Mouse (Mus musculus) heart, adult 2 months (tissue): ENCODE measurements around the gene Snap29. TPM values are rescaled to one million over a fixed set of nuclear protein-coding genes. Genes with fewer than 3 reads are reported as not detected.
A peak's percentile ranks its signal among the peaks of the same experiment; 100 is the strongest.

Experiments
- DNase-seq, 2 experiments: peaks; one replicate each; pipeline ENCODE4 v3.0.0; 2021
- H3K27ac ChIP-seq: fragments of 200-600 bp; 2 replicates; pipeline ENCODE4 v1.8.1; 2022
- H3K27me3 ChIP-seq: fragments of 200-500 bp; 2 replicates; pipeline ENCODE4 v1.6.1; 2012; ENCODE audit warnings: mild to moderate bottlenecking, low read length, inconsistent platforms, mixed read lengths; ENCODE audit not compliant: control insufficient read depth, insufficient read depth
- H3K36me3 ChIP-seq: fragments of 200-500 bp; 2 replicates; pipeline ENCODE4 v1.6.1; 2012; ENCODE audit warnings: low read length, inconsistent platforms; ENCODE audit not compliant: control insufficient read depth, insufficient read depth
- H3K4me1 ChIP-seq: fragments of 200-500 bp; 2 replicates; pipeline ENCODE4 v1.6.1; 2011; ENCODE audit warnings: low read length; ENCODE audit not compliant: control insufficient read depth, insufficient read depth
- H3K4me3 ChIP-seq: fragments of 200-600 bp; 2 replicates; pipeline ENCODE4 v1.8.1; 2022
- H3K79me2 ChIP-seq: fragments of 200-500 bp; replicated peaks from 2 replicates; pipeline ENCODE4 v1.6.1; 2012; ENCODE audit warnings: mild to moderate bottlenecking, inconsistent platforms, low read length, moderate library complexity, mixed read lengths; ENCODE audit not compliant: control insufficient read depth, insufficient read depth
- H3K9ac ChIP-seq: fragments of 200-500 bp; 2 replicates; pipeline ENCODE4 v1.6.1; 2012; ENCODE audit warnings: low read depth, mild to moderate bottlenecking, control low read depth, inconsistent platforms, low read length, mixed read lengths
- CTCF ChIP-seq: fragments of 200-600 bp; IDR thresholded peaks from 2 replicates; pipeline ENCODE4 v1.8.1; 2022; ENCODE audit warnings: antibody characterized with exemption, mild to moderate bottlenecking, moderate library complexity
- EP300 ChIP-seq: fragments of 200-500 bp; IDR thresholded peaks from 2 replicates; pipeline ENCODE4 v1.6.1; 2011; ENCODE audit warnings: low read depth, low read length, control low read depth; ENCODE audit not compliant: insufficient read depth
- POLR2A ChIP-seq: fragments of 200-500 bp; IDR thresholded peaks from 2 replicates; pipeline ENCODE4 v1.6.1; 2011; ENCODE audit warnings: mild to moderate bottlenecking, low read depth, low read length, control low read depth; ENCODE audit not compliant: insufficient read depth
- WGBS: fragments of 180-500 bp; shearing (Covaris S2); methylation state at CpG from one replicate; pipeline ENCODE4 v1.1.7; 2018; 5-methylcytosine and 5-hydroxymethylcytosine counted together
- intact Hi-C: fragments of 180-260 bp; cut with DNase I; formaldehyde crosslinking; loops from one replicate; pipeline ENCODE4 v1.15.1; 2025
- long read RNA-seq: library from polyadenylated mRNA; stranded (forward); transcript quantifications from one replicate; pipeline ENCODE4 v2.0.0, GENCODE M21; 2021
- polyA plus RNA-seq: library from polyadenylated mRNA; depleted of rRNA; stranded (reverse); fragments of >200 nt; gene quantifications from 2 replicates; pipeline ENCODE4 v1.2.3, GENCODE M21; 2012; rRNA removed
- total RNA-seq, 2 experiments: library from RNA; stranded (reverse); gene quantifications; 2 replicates each; pipeline ENCODE4 v1.2.3; 2021

The Snap29 gene
- total RNA-seq (10 to 100 TPM; 15.5 to 17.0 TPM), polyA plus RNA-seq (5.0 and 8.1 TPM in 2 replicates)
- long read RNA-seq, partial matches to known transcripts, result 0 of 4 reads
- long read RNA-seq, other reads (novel, unspliced or antisense), result 0 of 4 reads

DNA sequence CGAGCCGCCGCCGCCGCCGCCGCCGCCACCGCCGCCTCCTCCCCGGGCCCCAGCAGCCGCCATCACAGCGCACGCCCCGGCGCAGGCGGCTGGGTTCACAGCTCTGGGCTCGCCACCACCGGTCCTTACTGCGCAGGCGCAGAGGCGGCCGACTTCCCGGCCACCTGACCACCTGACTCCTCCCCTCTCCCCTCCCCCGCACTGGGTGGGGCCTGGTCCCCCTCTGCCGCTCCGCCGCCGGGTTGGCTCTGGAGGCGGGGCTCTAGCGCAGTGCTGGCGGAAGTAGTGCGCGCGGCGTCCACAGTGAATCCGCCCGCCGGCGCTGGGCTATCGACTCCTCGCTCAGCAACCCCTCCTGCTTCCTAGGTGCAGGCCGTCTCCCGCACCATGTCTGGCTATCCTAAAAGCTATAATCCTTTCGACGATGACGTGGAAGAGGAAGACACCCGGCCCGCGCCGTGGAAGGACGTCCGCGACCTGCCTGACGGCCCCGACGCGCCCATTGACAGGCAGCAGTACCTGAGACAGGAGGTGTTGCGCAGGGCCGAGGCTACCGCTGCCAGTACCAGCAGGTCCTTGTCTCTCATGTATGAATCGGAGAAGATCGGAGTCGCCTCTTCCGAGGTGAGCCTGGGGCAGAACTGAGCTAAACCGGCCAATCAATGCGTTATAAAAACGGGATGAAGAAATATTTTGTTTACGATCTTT is at the start of gene Snap29, which contains the start of gene Pi4ka:
TSS of gene Snap29 (plus strand) at position 251 of the 708 bp plus-strand sequence.
TSS of gene Pi4ka (minus strand) at position 579 of the 708 bp plus-strand sequence.
- Histone ChIP-seq H3K36me3 (no peaks in the 10 kb centered on the region), H3K79me2 (peaks cover 5% of the 10 kb centered on the region; the same call in 1 of the 2 replicates), H3K4me3 (peak within 1 kb of the TSS; percentile 76), H3K4me1 (peaks cover 12% of the 10 kb centered on the region), H3K27ac (peak within 1 kb of the TSS; percentile 89), H3K27me3 (no peaks in the 10 kb centered on the region), H3K9ac (peak within 1 kb of the TSS; percentile 84)
- TF ChIP-seq CTCF (no peak), POLR2A (peak; percentile 74)
- intact Hi-C loops, result loop anchor here (1.0 to 5.0 kb wide), 4 partner anchors 27 to 316 kb away; partner anchors contain the start of gene Thap7
- WGBS, result under 1% methylated on average over 60 of the region's 69 CpGs
- peak; percentile 100 for DNase-seq

DNA sequence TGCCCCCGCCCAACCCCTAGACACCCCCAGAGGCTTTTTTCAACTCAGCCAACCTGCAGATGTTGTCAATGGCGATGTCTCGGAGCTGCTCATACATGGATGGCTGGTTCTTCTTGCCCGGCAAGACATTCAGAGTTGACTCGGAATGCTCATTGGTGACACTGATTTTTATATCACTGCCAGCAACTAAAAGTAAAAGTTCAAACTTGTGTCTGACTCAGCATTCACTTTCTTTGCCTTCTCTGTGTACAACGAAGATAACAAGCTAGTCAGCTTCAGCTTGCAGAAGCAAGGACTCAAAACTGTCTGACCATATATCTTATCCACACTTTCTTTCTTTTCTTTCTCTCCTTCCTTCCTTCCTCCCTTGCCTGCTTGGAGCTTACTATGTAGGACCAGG is 49.8 kb upstream of the Snap29 start:
- no peak for DNase-seq
- Histone ChIP-seq H3K36me3 (no peaks in the 10 kb centered on the region), H3K9ac (no peak overlapping the region), H3K4me3 (no peak overlapping the region), H3K4me1 (no peaks in the 10 kb centered on the region), H3K79me2 (no peaks in the 10 kb centered on the region), H3K27me3 (no peaks in the 10 kb centered on the region), H3K27ac (no peak overlapping the region)
- no peak for TF ChIP-seq EP300
- TF ChIP-seq POLR2A, result no peak
- TF ChIP-seq CTCF, result no peak
- intact Hi-C loops, result no loop called here
- WGBS, result 89% methylated on average over 6 of the region's 6 CpGs

DNA sequence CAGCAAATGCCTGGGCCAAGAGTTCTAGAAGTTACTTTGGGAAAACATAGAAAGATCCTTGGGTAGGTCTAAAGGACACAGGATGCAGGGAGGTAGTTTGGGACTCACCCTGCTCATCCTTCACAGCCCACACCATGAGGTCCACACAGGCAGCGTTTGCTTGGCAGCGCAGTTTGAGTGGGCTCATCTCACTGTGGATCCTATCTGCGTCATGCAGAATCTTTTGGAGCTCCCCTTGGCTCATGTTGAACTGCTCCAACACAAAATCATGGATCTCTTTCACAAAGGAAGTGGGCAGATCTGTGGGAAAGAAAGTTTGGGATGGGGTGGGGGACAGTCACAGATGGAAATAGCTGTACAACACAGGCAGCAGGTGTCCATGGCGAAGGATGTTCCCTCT is 47.0 kb upstream of the Snap29 start:
- H3K79me2 ChIP-seq, result no peaks in the 10 kb centered on the region
- H3K27ac ChIP-seq, result no peak overlapping the region
- no peak overlapping the region for H3K4me3 ChIP-seq
- DNase-seq, result no peak
- no peaks in the 10 kb centered on the region for H3K27me3 ChIP-seq
- TF ChIP-seq POLR2A (no peak), EP300 (no peak), CTCF (no peak)
- no peaks in the 10 kb centered on the region for H3K4me1 ChIP-seq
- H3K9ac ChIP-seq, result no peak overlapping the region
- 93% methylated on average over 4 of the region's 4 CpGs for WGBS
- no peaks in the 10 kb centered on the region; the same call in 1 of the 2 replicates for H3K36me3 ChIP-seq
- intact Hi-C loops, result no loop called here

DNA sequence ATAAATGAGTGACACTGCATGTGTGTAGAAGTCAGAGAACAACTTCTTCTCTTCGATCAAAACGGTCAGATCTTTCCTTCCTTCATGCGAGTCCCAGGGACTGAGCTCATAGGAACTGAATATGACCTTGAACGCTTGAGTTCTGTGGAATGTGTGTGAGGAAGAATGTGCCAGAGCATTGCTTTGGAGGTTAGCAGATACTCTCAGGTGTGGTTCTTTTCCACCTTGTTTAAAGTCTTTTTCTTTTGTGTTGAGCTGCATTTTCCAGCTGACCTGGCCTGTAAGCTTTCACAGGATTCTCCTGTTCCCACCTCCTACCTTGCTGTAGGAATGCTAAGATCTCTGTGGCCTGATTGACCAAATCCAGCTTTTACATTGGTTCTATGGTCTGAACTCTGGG is 23.5 kb upstream of the Snap29 start:
- intact Hi-C loops, result no loop called here
- Histone ChIP-seq H3K36me3 (no peaks in the 10 kb centered on the region), H3K27me3 (no peaks in the 10 kb centered on the region), H3K4me1 (no peaks in the 10 kb centered on the region; the same call in 1 of the 2 replicates), H3K4me3 (no peak overlapping the region), H3K79me2 (no peaks in the 10 kb centered on the region), H3K9ac (no peak overlapping the region), H3K27ac (no peak overlapping the region)
- DNase-seq, result no peak
- no peak for TF ChIP-seq CTCF
- 65% methylated on average over 4 of the region's 4 CpGs for whole genome bisulfite sequencing

DNA sequence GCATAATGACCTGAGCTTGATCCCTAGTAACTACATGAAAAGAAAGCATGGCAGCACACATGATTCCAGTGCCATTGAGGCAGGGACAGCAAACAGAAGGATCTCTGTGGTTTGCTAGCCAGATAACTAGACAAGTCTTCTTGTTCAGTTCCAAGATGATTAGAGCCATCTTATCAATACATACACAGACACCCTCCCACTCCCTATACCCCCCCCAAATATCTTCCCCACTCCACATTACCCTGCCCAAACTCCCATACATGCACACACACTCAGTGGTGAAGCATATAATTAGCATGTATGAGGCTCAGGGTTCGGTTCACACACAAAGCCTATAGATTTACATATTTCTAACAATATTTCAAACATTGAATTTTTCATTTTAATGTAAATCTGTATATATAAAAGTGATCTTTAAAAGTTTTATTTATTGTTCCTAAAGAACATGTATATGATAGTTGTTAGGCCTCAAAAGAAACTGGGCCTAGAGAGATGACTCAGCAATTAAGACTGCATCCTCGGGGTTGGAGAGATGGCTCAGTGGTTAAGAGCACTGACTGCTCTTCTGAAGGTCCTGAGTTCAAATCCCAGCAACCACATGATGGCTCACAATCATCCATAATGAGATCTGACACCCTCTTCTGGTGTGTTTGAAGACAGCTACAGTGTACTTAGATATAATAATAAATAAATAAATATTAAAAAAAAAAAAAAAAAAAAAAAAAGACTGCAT is 22.0 kb upstream of the Snap29 start:
- intact Hi-C loops, result no loop called here
- Histone ChIP-seq H3K27ac (no peak overlapping the region), H3K27me3 (no peaks in the 10 kb centered on the region), H3K9ac (no peak overlapping the region), H3K4me1 (no peaks in the 10 kb centered on the region; the same call in 1 of the 2 replicates), H3K36me3 (no peaks in the 10 kb centered on the region), H3K4me3 (no peak overlapping the region), H3K79me2 (no peaks in the 10 kb centered on the region)
- 88% methylated on average over 2 of the region's 2 CpGs for WGBS
- no peak for DNase-seq
- TF ChIP-seq EP300, result no peak
- TF ChIP-seq CTCF, result no peak
- TF ChIP-seq POLR2A, result no peak

DNA sequence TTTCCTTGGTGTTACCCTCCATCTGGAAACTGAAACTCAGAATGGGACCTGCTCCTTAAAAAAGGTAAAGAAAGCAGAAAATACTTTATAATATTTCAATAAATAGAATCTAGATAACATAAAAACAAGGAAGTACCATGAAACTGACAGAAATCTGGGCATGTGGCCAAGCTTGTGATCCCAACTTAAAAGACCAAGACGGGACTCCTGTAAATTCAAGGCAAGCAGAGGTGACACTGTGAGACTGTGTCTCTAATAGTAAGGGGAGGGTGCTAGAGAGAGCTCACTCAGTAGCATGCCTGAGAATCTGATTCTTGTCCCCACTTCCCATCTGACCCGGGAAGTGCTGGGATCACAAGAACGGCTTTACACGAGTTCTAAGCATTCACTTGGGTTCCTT is 13.0 kb upstream of the Snap29 start:
- 45% methylated on average over 4 of the region's 4 CpGs for WGBS
- Histone ChIP-seq H3K79me2 (peaks cover 2% of the 10 kb centered on the region), H3K36me3 (no peaks in the 10 kb centered on the region; the same call in 1 of the 2 replicates), H3K27ac (no peak overlapping the region), H3K4me3 (no peak overlapping the region), H3K4me1 (peaks cover 2% of the 10 kb centered on the region; the same call in 1 of the 2 replicates), H3K27me3 (no peaks in the 10 kb centered on the region), H3K9ac (no peak overlapping the region)
- intact Hi-C loops, result no loop called here
- TF ChIP-seq POLR2A (no peak), CTCF (no peak), EP300 (no peak)
- DNase-seq, result no peak
